Mouse (Mus musculus): Measurements from ENCODE around the gene Bmf. TPM values are rescaled to one million over a fixed set of nuclear protein-coding genes. Genes with fewer than 3 reads are reported as not detected.

Bmf gene
- 4.2 and 5.5 TPM in 2 replicates for polyA plus RNA-seq (2016; fragmentation: Nextera tagmentation; extraction: Ambion mirVana)

GRCm38 (mm10) chr2:118549507-118550473 lies at the start of gene Bmf:
Bmf (minus strand) TSS chr2:118549687.
- 1% methylated on average over 45 of the region's 45 CpGs for WGBS

GRCm38 (mm10) chr2:118599087-118599486 lies 49.6 kb upstream of the Bmf start:
- H3K27ac ChIP-seq = peak overlapping the region; percentile 89
- WGBS = 56% methylated on average over 5 of the region's 5 CpGs
- H3K4me1 ChIP-seq = peaks cover 16% of the 10 kb centered on the region

More at GRCm38 (mm10) chr2:118549507-118550473, at the start of gene Bmf:
- Histone ChIP-seq H3K9me3 (replicated peaks) (no peaks in the 10 kb centered on the region), H3K27ac (peak within 1 kb of the TSS; percentile 90), H3K4me3 (peak within 1 kb of the TSS; percentile 94), H3K27me3 (ENCODE audit: low read depth, poor library complexity, severe bottlenecking) (peaks cover 16% of the 10 kb centered on the region; the same call in 1 of the 2 replicates), H3K36me3 (no peaks in the 10 kb centered on the region; the same call in 1 of the 2 replicates), H3K4me1 (peaks cover 51% of the 10 kb centered on the region)
- peak; percentile 97 for DNase-seq (ENCODE audit: low spot score)

GRCm38 (mm10) chr2:118597673-118598568 lies 48.4 kb upstream of the Bmf start, which contains the start of gene Bub1b:
Bub1b (plus strand) TSS chr2:118598211.
- WGBS = 6% methylated on average over 41 of the region's 41 CpGs

More at GRCm38 (mm10) chr2:118599087-118599486, 49.6 kb upstream of the Bmf start:
- Histone ChIP-seq H3K27me3 (ENCODE audit: low read depth, poor library complexity, severe bottlenecking) (no peaks in the 10 kb centered on the region), H3K4me3 (peak overlapping the region; percentile 92), H3K9me3 (replicated peaks) (no peaks in the 10 kb centered on the region), H3K36me3 (peaks cover 44% of the 10 kb centered on the region)
- no peak for DNase-seq (ENCODE audit: low spot score)

GRCm38 (mm10) chr2:118591083-118591482 lies 41.6 kb upstream of the Bmf start:
- Histone ChIP-seq H3K27ac (no peak overlapping the region), H3K36me3 (no peaks in the 10 kb centered on the region), H3K9me3 (replicated peaks) (no peaks in the 10 kb centered on the region), H3K4me1 (no peaks in the 10 kb centered on the region), H3K4me3 (no peak overlapping the region), H3K27me3 (ENCODE audit: low read depth, poor library complexity, severe bottlenecking) (no peaks in the 10 kb centered on the region)
- WGBS = 89% methylated on average over 4 of the region's 4 CpGs
- no peak for DNase-seq (ENCODE audit: low spot score)

More at GRCm38 (mm10) chr2:118597673-118598568, 48.4 kb upstream of the Bmf start, which contains the start of gene Bub1b:
- Histone ChIP-seq H3K9me3 (replicated peaks) (no peaks in the 10 kb centered on the region), H3K4me3 (peak within 1 kb of the TSS; percentile 92), H3K36me3 (peaks cover 32% of the 10 kb centered on the region), H3K27ac (peak within 1 kb of the TSS; percentile 89), H3K4me1 (peaks cover 16% of the 10 kb centered on the region), H3K27me3 (ENCODE audit: low read depth, poor library complexity, severe bottlenecking) (no peaks in the 10 kb centered on the region)
- peak; percentile 91 for DNase-seq (ENCODE audit: low spot score)

- no peak overlapping the region for H3K27ac ChIP-seq
- H3K4me1 ChIP-seq = no peaks in the 10 kb centered on the region
- 65% methylated on average over 3 of the region's 3 CpGs for WGBS
- H3K36me3 ChIP-seq = no peaks in the 10 kb centered on the region
- no peaks in the 10 kb centered on the region for H3K27me3 ChIP-seq (ENCODE audit: low read depth, poor library complexity, severe bottlenecking)
- H3K4me3 ChIP-seq = no peak overlapping the region
- H3K9me3 ChIP-seq (replicated peaks) = no peaks in the 10 kb centered on the region
- DNase-seq (ENCODE audit: low spot score) = no peak
These were observed 38.2 kb upstream of the Bmf start for GRCm38 (mm10) chr2:118587686-118588085.

GRCm38 (mm10) chr2:118586013-118586412 lies 36.5 kb upstream of the Bmf start:
- WGBS = 75% methylated on average over 5 of the region's 5 CpGs

GRCm38 (mm10) chr2:118573135-118573534 lies 23.6 kb upstream of the Bmf start:
- Histone ChIP-seq H3K27me3 (ENCODE audit: low read depth, poor library complexity, severe bottlenecking) (no peaks in the 10 kb centered on the region), H3K9me3 (replicated peaks) (no peaks in the 10 kb centered on the region), H3K36me3 (no peaks in the 10 kb centered on the region), H3K27ac (no peak overlapping the region), H3K4me1 (no peaks in the 10 kb centered on the region), H3K4me3 (no peak overlapping the region)
- DNase-seq (ENCODE audit: low spot score) = no peak
- 89% methylated on average over 3 of the region's 3 CpGs for WGBS

More at GRCm38 (mm10) chr2:118586013-118586412, 36.5 kb upstream of the Bmf start:
- DNase-seq (ENCODE audit: low spot score) = no peak
- no peak overlapping the region for H3K4me3 ChIP-seq
- no peaks in the 10 kb centered on the region for H3K27me3 ChIP-seq (ENCODE audit: low read depth, poor library complexity, severe bottlenecking)
- H3K36me3 ChIP-seq = no peaks in the 10 kb centered on the region
- H3K4me1 ChIP-seq = no peaks in the 10 kb centered on the region
- H3K27ac ChIP-seq = no peak overlapping the region
- H3K9me3 ChIP-seq (replicated peaks) = no peaks in the 10 kb centered on the region

GRCm38 (mm10) chr2:118572183-118572836 lies 22.8 kb upstream of the Bmf start:
- Histone ChIP-seq H3K27me3 (ENCODE audit: low read depth, poor library complexity, severe bottlenecking) (no peaks in the 10 kb centered on the region), H3K9me3 (replicated peaks) (no peaks in the 10 kb centered on the region), H3K27ac (no peak overlapping the region), H3K4me3 (no peak overlapping the region), H3K36me3 (no peaks in the 10 kb centered on the region), H3K4me1 (no peaks in the 10 kb centered on the region)
- DNase-seq (ENCODE audit: low spot score) = no peak
- WGBS = 85% methylated on average over 9 of the region's 9 CpGs

GRCm38 (mm10) chr2:118570939-118571338 lies 21.5 kb upstream of the Bmf start:
- Histone ChIP-seq H3K4me1 (no peaks in the 10 kb centered on the region), H3K27me3 (ENCODE audit: low read depth, poor library complexity, severe bottlenecking) (no peaks in the 10 kb centered on the region), H3K27ac (no peak overlapping the region), H3K9me3 (replicated peaks) (no peaks in the 10 kb centered on the region), H3K4me3 (no peak overlapping the region), H3K36me3 (no peaks in the 10 kb centered on the region)
- no peak for DNase-seq (ENCODE audit: low spot score)
- 97% methylated on average over 2 of the region's 2 CpGs for WGBS

GRCm38 (mm10) chr2:118567179-118567578 lies 17.7 kb upstream of the Bmf start:
- Histone ChIP-seq H3K4me3 (no peak overlapping the region), H3K27me3 (ENCODE audit: low read depth, poor library complexity, severe bottlenecking) (no peaks in the 10 kb centered on the region), H3K27ac (no peak overlapping the region), H3K36me3 (peaks cover 16% of the 10 kb centered on the region), H3K9me3 (replicated peaks) (no peaks in the 10 kb centered on the region), H3K4me1 (no peaks in the 10 kb centered on the region)
- WGBS = 89% methylated on average over 8 of the region's 8 CpGs
- no peak for DNase-seq (ENCODE audit: low spot score)

- no peaks in the 10 kb centered on the region for H3K4me1 ChIP-seq
- H3K4me3 ChIP-seq = no peak overlapping the region
- no peak overlapping the region for H3K27ac ChIP-seq
- DNase-seq (ENCODE audit: low spot score) = no peak
- peaks cover 36% of the 10 kb centered on the region for H3K36me3 ChIP-seq
- H3K27me3 ChIP-seq (ENCODE audit: low read depth, poor library complexity, severe bottlenecking) = no peaks in the 10 kb centered on the region
- 93% methylated on average over 3 of the region's 3 CpGs for WGBS
- no peaks in the 10 kb centered on the region for H3K9me3 ChIP-seq (replicated peaks)
These were observed 12.9 kb upstream of the Bmf start for GRCm38 (mm10) chr2:118562431-118562830.

GRCm38 (mm10) chr2:118562015-118562414 lies 12.5 kb upstream of the Bmf start:
- H3K36me3 ChIP-seq = peaks cover 36% of the 10 kb centered on the region
- no peak overlapping the region for H3K4me3 ChIP-seq
- no peaks in the 10 kb centered on the region for H3K4me1 ChIP-seq
- 81% methylated on average over 4 of the region's 4 CpGs for WGBS
- H3K9me3 ChIP-seq (replicated peaks) = no peaks in the 10 kb centered on the region
- DNase-seq (ENCODE audit: low spot score) = no peak
- H3K27ac ChIP-seq = no peak overlapping the region
- no peaks in the 10 kb centered on the region for H3K27me3 ChIP-seq (ENCODE audit: low read depth, poor library complexity, severe bottlenecking)
